Mouse (Mus musculus): ENCODE results near the gene Exosc5. TPM values are rescaled to one million over a fixed set of nuclear protein-coding genes. Genes with fewer than 3 reads are reported as not detected.

The Exosc5 gene
- polyA plus RNA-seq (2012; rRNA removed), result 33.9 TPM in 2 replicates

GRCm38 (mm10) chr7:25658657-25659472 lies at the start of gene Exosc5, which contains the start of gene Bckdha:
Exosc5 (plus strand) TSS chr7:25659164.
Bckdha (minus strand) TSS chr7:25658981.
- DNase-seq (ENCODE audit: extremely low spot score in 1 of 2, low spot score in 1 of 2), result peak; percentile 99 to 100

DNA sequence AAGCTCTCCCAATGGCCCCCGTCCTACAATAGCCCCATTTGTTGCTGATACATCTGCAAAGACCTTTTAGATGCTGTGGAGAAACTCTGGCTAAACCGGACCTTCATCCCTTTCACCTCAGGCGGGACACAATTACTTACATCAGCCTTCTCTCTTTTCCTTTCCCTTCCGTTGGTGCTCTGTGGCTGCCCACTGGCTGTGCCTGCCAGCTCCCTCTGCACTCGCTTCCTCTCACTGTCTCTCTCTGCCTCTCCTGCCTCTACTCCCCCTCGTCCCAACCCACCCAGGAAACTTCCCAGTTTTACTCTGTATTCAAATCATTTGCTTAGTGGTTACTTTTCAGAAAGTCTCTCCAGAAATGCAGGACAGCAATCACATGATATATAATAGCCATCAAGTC lies 48.9 kb upstream of the Exosc5 start:
- DNase-seq (ENCODE audit: extremely low spot score in 1 of 2, low spot score in 1 of 2), result no peak

- DNase-seq (ENCODE audit: extremely low spot score in 1 of 2, low spot score in 1 of 2), result no peak
Observed at GRCm38 (mm10) chr7:25611501-25611900, 47.5 kb upstream of the Exosc5 start.

DNA sequence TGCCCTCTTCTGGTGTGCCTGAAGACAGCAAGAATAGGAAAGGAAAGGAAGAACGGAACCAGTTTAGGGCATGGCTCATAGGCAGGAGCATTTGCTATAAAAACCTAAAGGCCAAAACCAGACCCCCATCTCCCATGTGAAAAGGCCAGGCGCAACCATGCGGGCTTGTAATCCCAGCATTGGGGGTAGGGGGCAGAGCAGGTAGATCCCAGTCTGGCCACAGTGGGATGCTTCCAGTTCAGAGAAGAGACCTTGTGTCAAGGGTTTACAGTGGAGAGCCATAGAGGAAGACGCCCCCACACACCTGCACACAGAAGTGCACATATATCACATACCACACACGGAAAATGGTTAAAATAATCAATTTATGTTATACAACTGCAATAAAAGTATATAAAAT lies 44.9 kb upstream of the Exosc5 start:
- no peak for DNase-seq (ENCODE audit: extremely low spot score in 1 of 2, low spot score in 1 of 2)

GRCm38 (mm10) chr7:25614831-25615705 lies 43.9 kb upstream of the Exosc5 start:
- DNase-seq (ENCODE audit: extremely low spot score in 1 of 2, low spot score in 1 of 2), result no peak

- DNase-seq (ENCODE audit: extremely low spot score in 1 of 2, low spot score in 1 of 2), result no peak
Observed at GRCm38 (mm10) chr7:25615706-25616011, 43.3 kb upstream of the Exosc5 start, which contains the start of gene Erich4. Erich4 (minus strand) TSS chr7:25615892.

DNA sequence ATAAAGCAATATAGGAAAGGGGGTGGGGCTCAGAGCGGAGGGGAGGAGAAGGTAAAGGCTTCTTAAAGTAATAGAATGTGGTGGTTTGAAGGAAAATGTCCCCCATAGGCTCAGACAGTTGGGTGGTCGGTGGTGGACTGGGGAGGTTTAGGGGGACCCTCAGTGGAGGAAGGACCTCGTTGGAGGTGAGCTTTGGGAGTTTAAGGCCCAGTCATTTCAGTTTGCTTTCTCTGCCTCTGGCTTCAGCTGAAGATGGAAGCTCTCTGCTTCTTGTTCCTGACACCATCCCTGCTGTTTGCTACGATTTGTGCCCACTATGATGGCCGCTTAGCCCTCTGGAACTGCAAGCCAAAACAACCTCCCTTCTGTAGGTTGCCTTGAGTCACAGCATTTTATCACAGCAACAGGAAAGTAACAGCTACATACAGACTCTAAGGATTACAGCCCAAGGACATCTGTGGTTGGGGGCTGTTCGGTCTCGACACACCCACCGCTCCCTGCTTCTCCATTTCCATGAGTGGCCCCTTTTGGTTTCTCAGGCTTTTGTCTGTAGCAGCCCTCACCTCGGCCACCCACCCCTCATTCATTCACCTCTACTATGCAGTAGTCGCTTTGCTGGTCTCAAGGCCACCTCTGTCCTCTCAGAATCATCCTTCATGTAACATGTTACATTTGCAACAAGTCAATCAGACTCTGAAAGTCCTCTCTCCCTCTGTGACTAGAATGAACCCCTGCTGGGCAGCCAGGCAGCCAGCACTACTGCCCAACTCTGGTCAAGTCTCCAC lies 41.4 kb upstream of the Exosc5 start:
- no peak for DNase-seq (ENCODE audit: extremely low spot score in 1 of 2, low spot score in 1 of 2)

DNA sequence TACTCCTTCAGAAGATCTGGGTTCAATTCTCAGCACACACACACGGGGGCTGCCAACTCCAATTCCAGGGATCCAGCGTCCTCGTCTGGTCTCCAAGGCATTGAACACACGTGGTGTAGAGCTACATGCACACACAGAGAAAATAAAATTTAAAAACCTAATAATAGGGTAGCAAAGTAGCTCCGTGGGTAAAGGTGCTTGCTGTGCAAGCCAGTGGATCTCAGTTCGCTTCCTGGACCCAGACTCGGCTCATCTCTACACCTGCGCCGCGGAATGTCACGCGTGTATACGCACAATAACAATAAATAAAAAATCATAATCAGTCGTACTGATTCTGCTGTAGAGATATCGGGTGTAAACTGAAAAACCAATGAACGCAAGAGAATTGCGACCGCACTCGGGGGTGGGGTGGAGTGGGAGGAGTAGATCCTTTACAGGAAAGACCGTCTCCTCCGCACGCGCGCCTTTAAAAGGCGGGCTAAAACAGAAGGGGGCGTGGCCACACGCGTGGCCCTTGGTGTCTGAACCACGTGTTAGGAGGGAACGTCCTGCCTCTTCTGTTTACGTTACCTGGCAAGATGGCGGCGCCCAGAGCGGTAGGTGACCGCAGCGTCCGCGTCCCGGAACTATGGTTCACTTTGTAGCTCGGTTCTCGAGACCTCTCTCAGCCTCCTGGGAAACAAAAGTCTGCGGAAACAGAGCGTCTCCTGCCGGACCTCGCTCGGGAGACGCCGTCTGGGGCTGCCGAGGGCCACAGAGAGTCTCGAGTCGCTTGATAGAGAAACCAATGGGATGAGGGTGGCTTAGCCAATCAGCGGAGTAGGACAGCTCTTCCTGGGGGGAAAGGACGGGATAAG lies 39.9 kb upstream of the Exosc5 start, which contains the start of gene Dmac2:
TSS of gene Dmac2 (plus strand) at position 550 of the 857 bp plus-strand sequence.
- DNase-seq (ENCODE audit: extremely low spot score in 1 of 2, low spot score in 1 of 2), result peak; percentile 92 to 95

- no peak for DNase-seq (ENCODE audit: extremely low spot score in 1 of 2, low spot score in 1 of 2)
Observed at GRCm38 (mm10) chr7:25619722-25619991, 39.3 kb upstream of the Exosc5 start.

GRCm38 (mm10) chr7:25620101-25620500 lies 38.9 kb upstream of the Exosc5 start:
- no peak for DNase-seq (ENCODE audit: extremely low spot score in 1 of 2, low spot score in 1 of 2)

- no peak for DNase-seq (ENCODE audit: extremely low spot score in 1 of 2, low spot score in 1 of 2)
Observed at GRCm38 (mm10) chr7:25620751-25621150, 38.2 kb upstream of the Exosc5 start.

- no peak for DNase-seq (ENCODE audit: extremely low spot score in 1 of 2, low spot score in 1 of 2)
Observed at GRCm38 (mm10) chr7:25623857-25624370, 35.0 kb upstream of the Exosc5 start.

- no peak for DNase-seq (ENCODE audit: extremely low spot score in 1 of 2, low spot score in 1 of 2)
Observed at GRCm38 (mm10) chr7:25624851-25625250, 34.1 kb upstream of the Exosc5 start.

DNA sequence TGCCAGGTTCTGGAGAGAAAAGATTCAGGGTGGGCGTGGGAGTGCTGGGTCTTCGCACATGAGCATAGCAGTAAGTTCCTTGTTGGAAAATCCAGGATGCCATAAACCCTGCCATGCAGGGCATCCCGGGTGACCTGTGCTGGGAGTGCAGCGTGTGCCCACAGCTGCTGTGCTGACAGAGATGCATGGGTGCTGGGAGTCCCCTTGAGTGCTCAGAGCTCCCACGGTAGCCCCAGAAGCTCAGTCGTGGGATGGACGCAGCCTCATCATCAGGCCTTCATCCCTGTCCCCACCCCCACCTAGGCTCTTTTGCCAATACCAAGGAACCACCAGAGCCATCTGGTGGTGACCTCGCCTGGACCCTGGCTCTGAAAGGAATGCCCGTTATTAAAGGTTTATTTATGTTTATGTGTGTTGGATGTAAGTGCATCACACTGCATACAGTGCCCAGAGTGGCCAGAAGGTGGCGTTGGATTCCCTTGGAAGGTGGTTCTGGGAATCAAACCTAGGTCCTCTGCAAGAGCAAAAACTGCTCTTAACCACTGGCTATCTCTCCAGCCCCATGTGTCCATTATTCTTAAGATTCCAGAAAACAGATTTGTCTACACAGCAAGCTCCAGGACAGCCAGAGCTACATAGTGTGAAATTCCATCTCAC lies 33.2 kb upstream of the Exosc5 start:
- DNase-seq (ENCODE audit: extremely low spot score in 1 of 2, low spot score in 1 of 2), result no peak

GRCm38 (mm10) chr7:25626509-25627430 lies 32.2 kb upstream of the Exosc5 start, which contains the start of gene B3gnt8:
B3gnt8 (plus strand) TSS chr7:25626654.
- DNase-seq (ENCODE audit: extremely low spot score in 1 of 2, low spot score in 1 of 2), result no peak

- no peak for DNase-seq (ENCODE audit: extremely low spot score in 1 of 2, low spot score in 1 of 2)
Observed at GRCm38 (mm10) chr7:25627431-25628322, 31.3 kb upstream of the Exosc5 start.

DNA sequence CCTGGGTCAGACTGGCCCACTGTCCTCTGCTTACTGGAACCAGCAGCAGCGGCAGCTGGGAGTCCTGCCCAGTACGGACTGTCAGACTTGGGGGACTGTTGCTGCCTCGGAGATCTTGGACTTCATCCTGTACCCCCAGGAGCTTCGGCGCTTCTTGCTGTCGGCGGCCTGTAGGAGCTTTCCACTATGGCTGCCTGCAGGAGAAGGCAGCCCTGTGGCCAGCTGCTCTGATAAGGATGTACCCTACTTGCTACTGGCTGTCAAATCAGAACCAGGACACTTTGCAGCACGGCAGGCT lies 30.7 kb upstream of the Exosc5 start:
- no peak for DNase-seq (ENCODE audit: extremely low spot score in 1 of 2, low spot score in 1 of 2)

All from frontal cortex, adult 2 months (tissue).